Mouse (Mus musculus) MEL (cell line): ENCODE data around the gene Stx6. TPM values are rescaled to one million over a fixed set of nuclear protein-coding genes. Genes with fewer than 3 reads are reported as not detected.

Source experiments
- DNase-seq: peaks from one replicate; pipeline ENCODE4 v3.0.0; 2011; ENCODE audit warnings: low read depth, low spot score
- H3K27ac ChIP-seq: 2 replicates; pipeline ENCODE4 v1.5.1; 2012; ENCODE audit warnings: low read depth, mild to moderate bottlenecking, control low read depth, low read length, moderate library complexity; ENCODE audit not compliant: control insufficient read depth
- H3K27me3 ChIP-seq, 2 experiments: fragments of 150-350 bp in 1 of 2; sonication (generic) in 1 of 2; 2 replicates each; pipeline ENCODE4 v1.6.1; 2012; ENCODE audit warnings: low read length in 2 of 2, mild to moderate bottlenecking in 2 of 2, improper control_type of control experiment in 1 of 2, moderate library complexity in 1 of 2; ENCODE audit not compliant: insufficient read depth in 2 of 2, control insufficient read depth in 1 of 2
- H3K36me3 ChIP-seq, 2 experiments: 2 replicates each; pipeline ENCODE4 v1.6.1; 2012 to 2014; ENCODE audit warnings: low read length in 2 of 2, improper control_type of control experiment in 1 of 2, inconsistent platforms in 1 of 2, mild to moderate bottlenecking in 1 of 2; ENCODE audit not compliant: insufficient read depth in 2 of 2, control insufficient read depth in 1 of 2
- H3K4me1 ChIP-seq, 2 experiments: fragments of 150-350 bp in 1 of 2; sonication (generic) in 1 of 2; 2 replicates each; pipeline ENCODE4 v1.6.1; 2012; ENCODE audit warnings: low read length in 2 of 2, improper control_type of control experiment in 1 of 2, mild to moderate bottlenecking in 1 of 2; ENCODE audit not compliant: insufficient read depth in 2 of 2, control insufficient read depth in 1 of 2
- H3K4me3 ChIP-seq, 2 experiments: fragments of 150-350 bp in 1 of 2; sonication (generic) in 1 of 2; 2 replicates each; pipeline ENCODE4 v1.5.1; 2012; ENCODE audit warnings: low read depth in 2 of 2, low read length in 2 of 2, mild to moderate bottlenecking in 2 of 2, moderate library complexity in 2 of 2, control low read depth in 1 of 2, improper control_type of control experiment in 1 of 2; ENCODE audit not compliant: control insufficient read depth in 1 of 2, insufficient read depth in 1 of 2
- H3K79me2 ChIP-seq: 2 replicates; pipeline ENCODE4 v1.6.1; 2012; ENCODE audit warnings: mild to moderate bottlenecking, low read length, moderate library complexity; ENCODE audit not compliant: control insufficient read depth, poor library complexity, insufficient read depth
- H3K9ac ChIP-seq: 2 replicates; pipeline ENCODE4 v1.6.1; 2012; ENCODE audit warnings: low read depth, mild to moderate bottlenecking, control low read depth, low read length, moderate library complexity; ENCODE audit not compliant: control insufficient read depth, poor library complexity, severe bottlenecking
- H3K9me3 ChIP-seq: fragments of 150-350 bp; sonication (generic); replicated peaks from 2 replicates; pipeline ENCODE4 v1.6.1; 2012; ENCODE audit warnings: mild to moderate bottlenecking, low read length, improper control_type of control experiment, moderate library complexity; ENCODE audit not compliant: insufficient read depth
- BHLHE40 ChIP-seq: IDR thresholded peaks from 2 replicates; pipeline ENCODE4 v1.6.1; 2012; ENCODE audit warnings: low read depth, mild to moderate bottlenecking, inconsistent platforms, low read length, improper control_type of control experiment, borderline replicate concordance
- CTCF ChIP-seq, 3 experiments: IDR thresholded peaks in 2 of 3; conservative IDR thresholded peaks in 1 of 3; 2 replicates each; pipeline ENCODE4 v1.5.1; 2011 to 2012; ENCODE audit warnings: low read length in 3 of 3, low read depth in 2 of 3, mild to moderate bottlenecking in 2 of 3, improper control_type of control experiment in 1 of 3, inconsistent platforms in 1 of 3, mixed read lengths in 1 of 3, moderate library complexity in 1 of 3; ENCODE audit not compliant: control insufficient read depth in 1 of 3, insufficient read depth in 1 of 3, poor library complexity in 1 of 3, severe bottlenecking in 1 of 3
- ELF1 ChIP-seq: IDR thresholded peaks from 2 replicates; pipeline ENCODE4 v1.6.1; 2014; ENCODE audit warnings: low read depth, mild to moderate bottlenecking, inconsistent platforms, low read length, improper control_type of control experiment, moderate library complexity
- EP300 ChIP-seq, 2 experiments: IDR thresholded peaks; 2 replicates each; pipeline ENCODE4 v1.6.1; 2011; ENCODE audit warnings: improper control_type of control experiment in 2 of 2, low read length in 2 of 2, low read depth in 1 of 2, mild to moderate bottlenecking in 1 of 2
- GABPA ChIP-seq: IDR thresholded peaks from 2 replicates; pipeline ENCODE4 v1.6.1; 2012; ENCODE audit warnings: low read depth, mild to moderate bottlenecking, inconsistent platforms, low read length, improper control_type of control experiment, moderate library complexity
- GATA1 ChIP-seq: IDR thresholded peaks from 2 replicates; pipeline ENCODE4 v1.6.1; 2011; ENCODE audit warnings: low read depth, low read length, improper control_type of control experiment
- MAFK ChIP-seq: IDR thresholded peaks from 2 replicates; pipeline ENCODE4 v1.6.1; 2011; ENCODE audit warnings: low read depth, mild to moderate bottlenecking, low read length, improper control_type of control experiment, borderline replicate concordance
- MEF2A ChIP-seq: IDR thresholded peaks from 2 replicates; pipeline ENCODE4 v1.6.1; 2014; ENCODE audit warnings: low read depth, mild to moderate bottlenecking, inconsistent platforms, low read length, improper control_type of control experiment; ENCODE audit not compliant: poor library complexity, insufficient replicate concordance, severe bottlenecking; ENCODE audit errors: extremely low read depth
- MXI1 ChIP-seq: IDR thresholded peaks from 2 replicates; pipeline ENCODE4 v1.6.1; 2011; ENCODE audit warnings: mild to moderate bottlenecking, low read depth, low read length, improper control_type of control experiment
- MYC ChIP-seq: IDR thresholded peaks from 2 replicates; pipeline ENCODE4 v1.6.1; 2011; ENCODE audit warnings: low read depth, mild to moderate bottlenecking, low read length, improper control_type of control experiment, moderate library complexity
- NELFE ChIP-seq: IDR thresholded peaks from 2 replicates; pipeline ENCODE4 v1.6.1; 2011; ENCODE audit warnings: low read depth, low read length, improper control_type of control experiment
- POLR2A ChIP-seq, 2 experiments: IDR thresholded peaks; 2 replicates each; pipeline ENCODE4 v1.6.1; 2011 to 2012; ENCODE audit warnings: low read length in 2 of 2, mild to moderate bottlenecking in 2 of 2, control low read depth in 1 of 2, improper control_type of control experiment in 1 of 2, low read depth in 1 of 2, moderate library complexity in 1 of 2; ENCODE audit not compliant: control insufficient read depth in 1 of 2, insufficient read depth in 1 of 2, poor library complexity in 1 of 2
- POLR2AphosphoS5 ChIP-seq: IDR thresholded peaks from 2 replicates; pipeline ENCODE4 v1.6.1; 2012; ENCODE audit warnings: low read depth, borderline replicate concordance, mild to moderate bottlenecking, inconsistent platforms, low read length, moderate library complexity, mixed read lengths
- RAD21 ChIP-seq: IDR thresholded peaks from 2 replicates; pipeline ENCODE4 v1.6.1; 2011; ENCODE audit warnings: mild to moderate bottlenecking, low read depth, low read length, improper control_type of control experiment
- SIN3A ChIP-seq: IDR thresholded peaks from 2 replicates; pipeline ENCODE4 v1.6.1; 2012; ENCODE audit warnings: low read length, improper control_type of control experiment, inconsistent platforms
- SMC3 ChIP-seq: IDR thresholded peaks from 2 replicates; pipeline ENCODE4 v1.6.1; 2011; ENCODE audit warnings: low read depth, low read length, improper control_type of control experiment
- TAL1 ChIP-seq: IDR thresholded peaks from 2 replicates; pipeline ENCODE4 v1.6.1; 2012; ENCODE audit warnings: mild to moderate bottlenecking, inconsistent platforms, low read length, moderate library complexity, mixed read lengths
- UBTF ChIP-seq: IDR thresholded peaks from 2 replicates; pipeline ENCODE4 v1.6.1; 2012; ENCODE audit warnings: low read depth, mild to moderate bottlenecking, inconsistent platforms, low read length, improper control_type of control experiment, moderate library complexity, borderline replicate concordance; ENCODE audit not compliant: insufficient read depth
- USF1 ChIP-seq: IDR thresholded peaks from 2 replicates; pipeline ENCODE4 v1.6.1; 2014; ENCODE audit warnings: low read depth, mild to moderate bottlenecking, inconsistent platforms, low read length, improper control_type of control experiment, moderate library complexity
- ZNF384 ChIP-seq: IDR thresholded peaks from 2 replicates; pipeline ENCODE4 v1.6.1; 2012; ENCODE audit warnings: low read depth, mild to moderate bottlenecking, inconsistent platforms, low read length, improper control_type of control experiment
- polyA plus RNA-seq, 2 experiments: library from polyadenylated mRNA; stranded (reverse) in 1 of 2; unstranded in 1 of 2; fragments of >175 nt in 1 of 2; fragments of >200 nt in 1 of 2; gene quantifications; 2 replicates each; pipeline versions ENCODE4 v1.2.1 to v1.2.4; 2012; ENCODE audit warnings: low replicate concordance in 2 of 2, low read depth in 1 of 2; ENCODE audit not compliant: insufficient read length in 2 of 2, insufficient read depth in 1 of 2, missing spikeins in 1 of 2
- total RNA-seq: library from RNA; depleted of rRNA; stranded (reverse); fragments of 300-350 nt; gene quantifications from 2 replicates; pipeline ENCODE4 v1.2.3, GENCODE M21; 2012

Gene Stx6
- total and polyA plus RNA-seq, 3 experiments: 18.1 to 38.4 TPM; not detected in 1

DNA sequence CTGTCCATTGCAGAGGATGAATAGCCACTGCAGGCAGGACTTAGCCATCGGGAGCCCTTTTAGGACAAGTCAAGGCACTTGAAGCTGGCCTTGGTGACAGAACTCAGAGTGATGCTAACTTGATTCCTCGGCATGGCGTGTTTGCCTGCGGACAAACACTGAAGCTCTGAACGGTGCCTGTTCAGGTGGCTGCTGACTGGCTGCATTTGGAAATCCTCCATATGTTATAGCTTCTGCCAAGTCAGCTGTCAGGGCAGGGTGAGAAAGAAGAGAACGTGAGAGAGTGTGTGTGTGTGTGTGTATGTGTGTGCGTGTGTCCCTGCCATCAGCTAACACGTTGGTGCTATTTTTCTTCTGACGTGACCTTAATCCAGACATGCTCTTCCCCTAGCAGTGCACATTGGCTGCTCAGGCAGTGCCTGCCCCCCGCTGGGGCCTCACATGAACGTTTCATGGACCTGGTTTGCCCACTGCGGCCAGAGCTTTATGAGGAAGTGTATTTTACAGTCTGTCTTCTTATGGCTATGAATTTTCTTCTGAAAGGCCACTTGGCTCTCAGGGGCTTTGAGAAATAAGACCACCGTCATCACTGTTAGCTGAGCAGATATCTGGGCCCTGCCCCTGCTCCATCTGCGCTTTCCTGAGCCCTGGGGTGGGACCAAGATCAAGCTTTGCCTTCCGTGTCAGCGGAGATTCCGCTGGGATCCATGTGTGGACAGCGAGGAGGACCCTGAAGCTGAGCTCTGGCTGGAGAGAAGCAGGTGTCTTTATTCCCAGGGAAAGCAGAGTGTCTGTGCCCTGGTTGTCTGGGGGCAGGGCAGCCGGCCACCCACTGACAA is 47.5 kb downstream of the Stx6 start:
- no peaks in the 10 kb centered on the region for H3K9me3 ChIP-seq
- H3K27me3 ChIP-seq: no peaks in the 10 kb centered on the region
- no peak overlapping the region for H3K27ac ChIP-seq
- DNase-seq: no peak
- H3K79me2 ChIP-seq: no peaks in the 10 kb centered on the region
- peaks cover 0 to 10% of the 10 kb centered on the region in 2 experiments; a peak in 2 of 4 replicates for H3K36me3 ChIP-seq
- H3K4me3 ChIP-seq: no peak overlapping the region
- TF ChIP-seq TAL1 (no peak), SIN3A (no peak), ELF1 (no peak), POLR2AphosphoS5 (no peak), ZNF384 (no peak), BHLHE40 (no peak), MAFK (no peak), POLR2A (IDR thresholded peaks at IDR 0.05; ENCODE audit: control insufficient read depth in 1 of 2, insufficient read depth in 1 of 2, low read depth in 1 of 2, low read length in 2 of 2, poor library complexity in 1 of 2) (no peak), USF1 (no peak), NELFE (no peak), UBTF (no peak), GATA1 (no peak), CTCF (IDR thresholded peaks at IDR 0.05 in 2 of 3, conservative IDR thresholded peaks at IDR 0.05 in 1 of 3; ENCODE audit: control insufficient read depth in 1 of 3, insufficient read depth in 1 of 3, low read depth in 2 of 3, low read length in 3 of 3, poor library complexity in 1 of 3, severe bottlenecking in 1 of 3) (no peak), MEF2A (no peak), GABPA (no peak), MXI1 (no peak), RAD21 (no peak), EP300 (IDR thresholded peaks at IDR 0.05; ENCODE audit: low read depth in 1 of 2, low read length in 2 of 2) (no peak)
- H3K9ac ChIP-seq: no peak overlapping the region
- peaks cover 3 to 10% of the 10 kb centered on the region in 2 experiments; a peak in 3 of 4 replicates for H3K4me1 ChIP-seq

DNA sequence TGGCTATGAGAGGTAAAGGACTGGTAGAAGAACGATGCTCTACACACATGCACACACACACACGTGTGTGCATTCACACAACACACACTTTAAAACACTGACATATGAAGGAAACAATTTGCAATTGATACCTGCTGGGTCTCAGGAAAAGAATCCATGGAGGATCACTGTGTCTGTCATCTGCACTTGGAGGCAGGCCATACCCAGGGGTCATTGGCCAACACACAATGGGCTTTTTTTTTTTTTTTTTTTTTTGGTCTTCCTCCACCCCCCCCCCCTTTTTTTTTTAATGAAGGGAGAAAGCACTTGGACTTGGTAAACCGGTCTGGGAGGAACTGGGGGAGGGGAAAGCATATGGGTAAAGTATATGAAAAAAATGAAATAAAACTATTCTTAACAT is 49.3 kb downstream of the Stx6 start:
- Histone ChIP-seq H3K4me3 (no peak overlapping the region), H3K27me3 (no peaks in the 10 kb centered on the region), H3K9me3 (no peaks in the 10 kb centered on the region), H3K27ac (no peak overlapping the region), H3K36me3 (no peaks in the 10 kb centered on the region), H3K4me1 (peaks cover 3 to 10% of the 10 kb centered on the region in 2 experiments; a peak in 3 of 4 replicates), H3K9ac (no peak overlapping the region), H3K79me2 (no peaks in the 10 kb centered on the region)
- no peak for TF ChIP-seq TAL1
- TF ChIP-seq MAFK: no peak
- peak; percentile 52 for TF ChIP-seq ZNF384
- TF ChIP-seq MYC: no peak
- TF ChIP-seq SMC3: no peak
- no peak for DNase-seq
